Mouse (Mus musculus) granulocyte monocyte progenitor cell, adult 5-6 weeks (primary cell): Measurements from ENCODE around the gene Plpp7. TPM values are rescaled to one million over a fixed set of nuclear protein-coding genes. Genes with fewer than 3 reads are reported as not detected.

Source experiments
- ATAC-seq: replicated peaks from 2 replicates; pipeline ENCODE4 v1.8.0; 2016; ENCODE audit warnings: mild to moderate bottlenecking, moderate TSS enrichment, inconsistent platforms; ENCODE audit not compliant: poor library complexity, severe bottlenecking
- total RNA-seq, 2 experiments: library from RNA; stranded (forward) in 1 of 2; stranded (reverse) in 1 of 2; fragments of 200-712, 200-1000 nt in 1 of 2; fragments of >200 nt in 1 of 2; fragmentation: Nextera tagmentation in 1 of 2; gene quantifications; 2 replicates each; pipeline ENCODE4 v1.2.3; 2014 to 2017

The Plpp7 gene
- total RNA-seq (2014; fragmentation: Nextera tagmentation) = 2.6 TPM in 1 of 2 replicates, not detected in the other
- total RNA-seq (2017) = 0.56 and 0.77 TPM in 2 replicates

- ATAC-seq = peak; percentile 76
Observed at GRCm38 (mm10) chr2:32095351-32096121, at the start of gene Plpp7. Gene Plpp7, plus strand, starts transcription at chr2:32095528.

DNA sequence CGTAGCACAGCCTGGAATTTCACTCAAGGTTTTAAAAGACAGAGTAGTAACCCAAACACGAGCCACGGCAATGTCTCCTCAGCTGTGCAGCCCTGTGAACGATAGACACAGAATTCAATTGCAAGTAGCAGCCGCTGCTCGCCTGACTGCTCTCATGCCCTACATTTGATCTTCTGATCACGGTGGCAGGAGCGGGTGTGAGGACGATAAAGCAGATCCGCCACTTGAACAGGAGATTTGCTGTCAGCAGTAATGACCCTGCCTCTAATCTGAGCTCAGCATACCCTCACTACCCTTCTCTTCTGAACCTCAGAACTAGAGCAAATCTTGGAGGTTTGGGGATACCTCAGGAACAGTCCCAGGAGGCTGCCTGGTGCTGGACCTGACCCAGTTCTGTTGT lies 49.3 kb upstream of the Plpp7 start:
- ATAC-seq = no peak

GRCm38 (mm10) chr2:32047323-32047722 lies 48.0 kb upstream of the Plpp7 start:
- ATAC-seq = no peak

DNA sequence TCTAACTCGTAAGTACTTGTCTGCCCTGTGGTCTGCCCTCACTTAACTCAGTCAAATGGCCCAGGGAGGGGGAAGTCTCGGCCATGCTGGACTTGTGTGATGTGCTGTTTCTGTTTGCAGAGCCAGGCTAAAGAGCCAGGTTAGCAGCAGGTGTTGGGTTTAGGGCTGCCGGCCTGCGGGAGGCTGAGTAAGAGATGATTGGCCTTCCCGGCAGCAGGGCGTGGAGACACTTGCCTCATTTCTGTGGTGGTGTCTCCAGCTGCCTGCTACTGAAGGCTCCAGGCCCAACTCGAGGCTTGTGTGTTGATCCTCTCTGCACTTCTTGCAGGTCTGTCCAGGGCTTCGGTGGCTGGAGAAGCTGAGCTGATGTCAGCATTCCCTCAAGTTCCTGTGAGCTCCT lies 43.5 kb upstream of the Plpp7 start:
- no peak for ATAC-seq

GRCm38 (mm10) chr2:32052418-32052817 lies 42.9 kb upstream of the Plpp7 start:
- ATAC-seq = no peak

DNA sequence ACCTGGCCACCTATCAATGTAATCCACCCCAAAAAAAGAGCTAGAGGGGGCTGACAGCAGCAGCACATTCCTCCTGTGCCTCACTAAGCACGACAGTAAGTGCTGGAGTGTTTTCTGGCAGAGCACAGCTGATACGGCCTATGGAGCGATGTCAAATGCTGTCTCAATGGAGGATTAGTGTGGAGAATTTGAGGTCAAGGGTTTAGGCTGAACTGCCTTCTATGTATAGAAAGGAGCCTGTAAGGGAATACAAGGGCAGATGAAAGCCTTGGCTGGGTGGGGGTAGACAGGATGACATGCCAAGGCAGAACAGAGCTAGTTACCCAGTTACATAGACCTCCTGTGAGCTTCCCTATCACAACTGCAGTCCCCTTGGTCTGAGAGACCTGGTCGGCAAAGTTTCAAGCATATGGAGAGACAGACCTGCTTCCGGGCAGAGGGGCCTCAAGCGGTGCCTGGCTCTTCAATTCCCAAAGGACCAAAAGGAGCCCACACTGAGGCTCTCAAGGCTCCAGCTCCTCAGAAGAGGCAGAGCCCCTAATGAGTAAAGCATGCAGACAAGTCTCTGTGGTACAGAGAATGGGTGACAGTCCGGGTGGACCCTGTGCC lies 39.9 kb upstream of the Plpp7 start:
- ATAC-seq = no peak

DNA sequence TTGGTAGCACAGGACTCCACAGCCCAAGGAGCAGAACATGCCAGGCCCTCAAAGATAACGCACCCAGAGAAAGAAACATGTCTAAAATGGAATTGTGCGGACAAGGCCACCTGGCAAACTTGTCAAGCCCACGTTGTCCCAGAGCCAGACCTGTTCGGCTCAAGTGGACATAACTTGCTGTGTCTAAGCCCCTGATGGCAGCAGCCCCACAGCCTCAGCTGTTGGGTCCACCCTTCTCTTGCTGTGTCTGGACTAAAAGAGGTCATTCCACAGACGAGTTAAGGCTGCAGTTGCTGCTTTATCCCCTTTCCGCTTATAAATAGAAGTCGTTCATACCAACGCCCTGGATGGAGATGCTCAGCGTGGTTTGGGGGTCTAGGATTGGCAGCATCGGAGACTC lies 38.8 kb upstream of the Plpp7 start:
- ATAC-seq = no peak

- ATAC-seq = no peak
Observed at GRCm38 (mm10) chr2:32057360-32057759, 38.0 kb upstream of the Plpp7 start.

DNA sequence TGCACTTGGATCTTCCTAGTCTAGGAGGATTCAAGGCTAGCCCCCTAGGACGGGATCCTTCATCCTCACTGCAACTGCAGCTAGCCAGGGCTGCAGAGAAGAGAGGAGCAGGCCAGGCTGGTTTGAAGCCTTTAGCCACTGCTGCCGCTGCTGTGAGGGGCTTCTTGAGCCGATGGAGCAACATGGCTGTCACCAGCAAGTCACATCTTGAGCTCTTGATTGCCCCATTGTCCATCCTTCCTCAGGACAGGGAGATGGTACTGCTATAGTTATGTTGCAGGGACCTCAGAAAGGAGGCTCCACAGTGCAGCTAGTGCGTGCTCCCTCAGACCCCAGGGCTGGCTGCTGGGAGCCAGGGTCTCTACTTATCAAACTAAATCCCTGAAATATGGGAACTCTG lies 37.5 kb upstream of the Plpp7 start:
- no peak for ATAC-seq

GRCm38 (mm10) chr2:32058241-32058640 lies 37.1 kb upstream of the Plpp7 start:
- no peak for ATAC-seq

DNA sequence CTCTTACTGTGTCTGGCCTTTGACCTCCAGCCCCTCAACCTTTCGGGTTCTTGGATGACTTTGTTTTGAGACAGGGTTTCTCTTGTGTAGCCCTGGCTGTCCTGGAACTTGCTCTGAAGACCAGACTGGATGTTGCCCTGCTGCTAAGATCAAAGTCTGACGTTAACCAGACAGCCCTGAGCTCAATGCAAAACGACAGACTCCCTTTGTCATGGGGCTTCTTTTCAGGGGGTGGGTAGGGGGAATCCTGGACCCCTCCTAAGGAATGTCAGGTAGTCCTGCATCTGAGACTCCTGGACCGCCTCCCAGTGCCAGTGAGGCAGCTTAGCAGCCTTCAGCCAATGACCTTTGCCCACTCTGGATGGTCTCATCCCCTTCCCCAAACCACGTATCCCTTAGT lies 36.6 kb upstream of the Plpp7 start:
- no peak for ATAC-seq

GRCm38 (mm10) chr2:32059613-32060012 lies 35.7 kb upstream of the Plpp7 start:
- no peak for ATAC-seq

GRCm38 (mm10) chr2:32060228-32060805 lies 35.0 kb upstream of the Plpp7 start:
- ATAC-seq = no peak

DNA sequence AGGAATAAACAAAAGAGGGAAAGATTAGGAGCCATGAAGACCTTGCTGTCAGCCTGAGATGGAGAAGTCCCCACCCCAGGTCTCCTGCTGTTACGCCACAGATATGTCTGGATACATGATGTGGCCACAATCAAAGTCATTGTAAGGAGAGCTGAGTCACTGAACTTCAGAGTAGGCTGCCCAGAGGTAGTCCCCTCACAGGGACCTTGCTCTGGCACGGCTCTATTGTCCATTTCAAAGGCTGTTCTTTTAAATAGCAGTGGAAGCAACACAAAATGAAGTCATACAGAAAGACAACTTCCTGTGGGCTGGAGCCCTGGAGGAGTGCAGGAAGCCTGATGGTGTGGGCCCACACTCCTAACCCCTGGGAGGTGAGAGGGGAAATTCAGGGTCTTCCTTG lies 34.1 kb upstream of the Plpp7 start:
- peak; percentile 37; the same call in 1 of the 2 replicates for ATAC-seq

DNA sequence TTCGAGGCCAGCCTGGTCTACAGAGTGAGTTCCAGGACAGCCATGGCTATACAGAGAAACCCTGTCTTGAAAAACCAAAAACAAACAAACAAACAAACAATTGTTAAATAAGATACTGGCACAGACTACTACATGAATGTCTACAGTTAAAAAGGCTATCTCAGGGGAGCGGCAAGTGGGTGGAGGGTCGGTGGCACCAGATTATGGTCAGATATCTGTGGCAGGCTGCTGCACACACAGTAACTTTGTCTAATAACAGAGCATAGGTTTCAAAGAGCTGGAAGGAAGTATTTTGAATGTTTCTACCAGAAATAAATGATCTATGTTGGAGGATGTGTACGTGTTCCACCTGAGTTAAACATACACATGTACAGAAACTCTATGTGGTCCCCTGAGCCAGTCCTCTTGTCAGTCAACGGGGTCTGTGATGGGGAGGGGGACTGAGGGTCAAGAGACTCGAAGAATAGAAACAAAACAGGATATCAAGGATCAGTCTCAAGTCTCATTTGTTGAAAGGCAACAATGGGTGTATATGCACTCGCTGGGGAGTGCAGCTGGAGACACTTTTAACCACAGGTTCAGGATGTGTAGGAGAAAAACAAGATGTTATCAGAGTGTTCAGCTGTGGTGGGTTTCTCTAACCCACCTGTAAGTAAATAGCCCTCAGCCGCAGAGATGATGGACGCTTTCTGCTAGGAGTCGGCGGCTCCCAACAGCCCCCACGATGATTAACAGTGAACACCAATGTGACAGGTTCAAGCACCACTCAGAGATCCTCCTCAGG lies 33.4 kb upstream of the Plpp7 start:
- ATAC-seq = no peak

DNA sequence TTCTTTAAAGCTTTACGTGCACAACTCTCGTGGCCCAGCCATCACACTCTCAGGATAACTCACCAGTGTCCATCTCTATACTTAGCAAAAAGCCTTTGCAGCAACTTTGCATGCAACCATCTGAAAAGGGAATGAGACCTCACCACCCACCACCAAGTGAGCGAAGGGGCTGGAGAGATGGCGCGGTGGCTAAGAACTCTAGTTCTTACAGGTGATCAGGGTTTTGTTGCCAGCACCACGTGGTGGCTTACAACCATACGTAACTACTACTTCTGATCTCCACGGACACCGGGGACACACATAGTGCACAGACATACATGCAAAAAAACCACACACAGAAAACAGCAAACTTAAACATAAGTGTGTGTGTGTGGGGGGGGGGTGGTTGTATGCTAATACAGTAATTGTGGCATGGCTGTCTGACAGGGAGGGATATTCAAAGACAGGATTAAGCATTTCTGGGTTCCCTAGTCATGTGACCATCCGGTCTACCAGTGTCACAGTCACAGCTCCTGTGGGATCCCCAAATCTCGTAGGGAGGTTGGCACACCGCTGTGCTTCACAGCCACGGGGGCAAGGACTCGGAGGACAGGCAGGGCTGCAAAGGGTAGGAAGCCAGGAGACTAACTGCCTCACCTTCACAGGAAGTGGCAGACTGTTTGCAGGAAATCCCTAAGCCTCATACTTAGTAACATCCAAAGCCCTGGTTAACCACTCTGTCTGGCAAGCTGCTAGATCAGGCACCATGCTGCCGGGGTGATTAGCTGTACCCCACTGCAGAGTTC lies 32.5 kb upstream of the Plpp7 start:
- peak; percentile 56 for ATAC-seq

GRCm38 (mm10) chr2:32063451-32064151 lies 31.7 kb upstream of the Plpp7 start:
- no peak for ATAC-seq

DNA sequence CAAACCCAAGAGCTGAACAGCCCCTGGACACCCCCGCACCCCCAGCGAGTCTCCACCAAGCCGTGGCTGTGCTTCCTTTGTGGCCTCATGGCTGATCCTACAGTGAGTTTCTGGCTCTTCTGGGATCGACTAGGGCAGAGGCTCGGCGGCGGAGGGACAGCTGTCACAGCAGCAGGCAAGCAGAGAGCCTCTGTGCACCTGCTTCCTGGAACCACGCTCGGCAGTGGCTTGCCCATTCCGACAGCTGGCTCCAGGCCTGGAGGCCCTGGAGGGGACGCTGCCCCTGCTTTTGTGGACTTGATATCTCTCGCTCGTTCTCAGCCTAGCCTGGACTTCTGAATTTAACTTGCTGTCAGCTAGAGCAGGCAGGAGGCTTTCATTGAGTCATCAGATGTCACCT lies 30.4 kb upstream of the Plpp7 start:
- no peak for ATAC-seq

- no peak for ATAC-seq
Observed at GRCm38 (mm10) chr2:32065371-32065791, 29.9 kb upstream of the Plpp7 start.
